15 mouse cellular contexts compared by ENCODE assay signal in the genomic region with DNA sequence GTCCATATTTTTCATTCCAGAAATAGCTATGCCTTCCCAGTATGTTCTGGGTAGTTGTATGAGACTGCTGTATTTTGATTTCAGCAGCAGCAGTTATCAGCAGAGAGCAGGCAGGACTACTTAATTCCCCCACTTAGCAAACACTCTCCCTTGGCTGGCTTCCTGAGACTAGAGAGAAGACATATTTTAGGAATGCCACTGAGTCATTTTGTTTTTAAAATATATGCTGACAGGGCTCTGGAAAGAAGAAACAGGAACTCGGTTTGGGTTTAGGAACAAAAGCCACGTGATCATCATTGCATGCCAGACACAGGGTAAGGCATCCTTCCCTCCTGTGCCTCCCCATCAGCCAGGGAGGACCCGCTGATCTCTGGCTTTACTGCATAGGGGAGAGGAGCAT. TPM values are rescaled to one million over a fixed set of nuclear protein-coding genes. Genes with fewer than 3 reads are reported as not detected.
DNase-seq lines count a peak whose midpoint lies in the region; ATAC-seq and TF ChIP-seq lines count a peak whose summit lies in the region.
"Had no signal": no experiment of that assay in that cellular context is flagged by ENCODE, and none has a peak within 500 bp of the region (broad histone marks: within the 10 kb centered on the region; RNA-seq: fewer than 3 reads in every experiment).

No protein-coding gene starts in this region.

- TF ChIP-seq POLR2A in lung, adult 2 months (IDR thresholded peaks at IDR 0.05; ENCODE audit: borderline replicate concordance, extremely low read depth, low read depth, low read length) = no peak

- peak; percentile 56 for DNase-seq in lung, embryonic 14.5 days
- DNase-seq in lung, adult 2 months = no peak
- peak; percentile 35 to 60 for DNase-seq in heart, adult 18-20 months
- DNase-seq in left cerebral cortex, adult 2 months (ENCODE audit: extremely low spot score in 1 of 2, low spot score in 2 of 2) = peak in 1 of 2 experiments; percentile 9
- no peak for DNase-seq in ovary, adult 18-20 months (ENCODE audit: low spot score)
- no peak for DNase-seq in adrenal gland, adult 2 months
- no peak for DNase-seq in kidney, adult 8-10 months
- DNase-seq: adrenal gland, postnatal 25 days; forebrain, postnatal 0 days; thymus, postnatal 25 days had no signal

- no peak for TF ChIP-seq CTCF in lung, embryonic 14.5 days (IDR thresholded peaks at IDR 0.05; ENCODE audit: low read depth)
- TF ChIP-seq CTCF in lung, adult 2 months (IDR thresholded peaks at IDR 0.05; ENCODE audit: insufficient read depth, low read length) = no peak
- TF ChIP-seq CTCF in left cerebral cortex, adult 2 months (IDR thresholded peaks at IDR 0.05) = no peak

- intact Hi-C loops in left cerebral cortex, adult 2 months (cut with DNase I) = no loop called here

- no peak overlapping the region for H3K27ac ChIP-seq in lung, embryonic 14.5 days (ENCODE audit: low read depth)
- peak overlapping the region; percentile 21; the same call in 1 of the 2 replicates for H3K27ac ChIP-seq in left cerebral cortex, adult 2 months
- peak overlapping the region; percentile 8; the same call in 1 of the 2 replicates for H3K27ac ChIP-seq in stomach, embryonic 16.5 days (ENCODE audit: low read length)
- H3K27ac ChIP-seq: limb, embryonic 10.5 days; midbrain, embryonic 12.5 days had no signal

- H3K4me1 ChIP-seq in lung, embryonic 14.5 days (ENCODE audit: insufficient read depth) = no peaks in the 10 kb centered on the region
- 0 out of 2 replicates have a peak, but pooled peaks cover 2% of the 10 kb centered on the region for H3K4me1 ChIP-seq in lung, adult 2 months (ENCODE audit: control insufficient read depth, insufficient read depth, low read length)
- peaks cover 6% of the 10 kb centered on the region; the same call in 1 of the 2 replicates for H3K4me1 ChIP-seq in stomach, embryonic 16.5 days (ENCODE audit: control insufficient read depth, insufficient read depth, low read length)
- H3K4me1 ChIP-seq: limb, embryonic 10.5 days; midbrain, embryonic 12.5 days had no signal

- no peaks in the 10 kb centered on the region for H3K36me3 ChIP-seq in lung, embryonic 14.5 days (ENCODE audit: insufficient read depth)
- H3K36me3 ChIP-seq in stomach, embryonic 16.5 days (ENCODE audit: control insufficient read depth, insufficient read depth, low read length) = no peaks in the 10 kb centered on the region
- H3K36me3 ChIP-seq: limb, embryonic 10.5 days; midbrain, embryonic 12.5 days had no signal

- 27% methylated on average over 3 of the region's 3 CpGs for WGBS in lung, embryonic 14.5 days
- 13% methylated on average over 3 of the region's 3 CpGs for WGBS in lung, adult 2 months
- WGBS in stomach, embryonic 16.5 days = 36% methylated on average over 3 of the region's 3 CpGs

- no peaks in the 10 kb centered on the region for H3K9me3 ChIP-seq in lung, embryonic 14.5 days (ENCODE audit: low read depth, low read length)
- H3K9me3 ChIP-seq in stomach, embryonic 16.5 days (replicated peaks; ENCODE audit: control insufficient read depth, low read length) = no peaks in the 10 kb centered on the region
- H3K9me3 ChIP-seq: limb, embryonic 10.5 days; midbrain, embryonic 12.5 days had no signal

- H3K4me3 ChIP-seq in lung, embryonic 14.5 days (ENCODE audit: low read depth, low read length) = no peak overlapping the region
- H3K4me3 ChIP-seq in lung, adult 2 months (replicated peaks; ENCODE audit: extremely low read depth, low read depth, low read length) = no peak overlapping the region
- H3K4me3 ChIP-seq in left cerebral cortex, adult 2 months = no peak overlapping the region
- H3K4me3 ChIP-seq in stomach, embryonic 16.5 days (replicated peaks; ENCODE audit: low read length) = no peak overlapping the region
- H3K4me3 ChIP-seq: limb, embryonic 10.5 days; midbrain, embryonic 12.5 days had no signal

- H3K27me3 ChIP-seq in lung, embryonic 14.5 days (ENCODE audit: insufficient read depth, low read length) = no peaks in the 10 kb centered on the region
- H3K27me3 ChIP-seq in stomach, embryonic 16.5 days (ENCODE audit: control insufficient read depth, insufficient read depth, low read length) = no peaks in the 10 kb centered on the region
- H3K27me3 ChIP-seq: midbrain, embryonic 12.5 days had no signal

- no peak overlapping the region for H3K9ac ChIP-seq in lung, embryonic 14.5 days
- no peak overlapping the region for H3K9ac ChIP-seq in stomach, embryonic 16.5 days (ENCODE audit: low read length)
- H3K9ac ChIP-seq: forebrain, postnatal 0 days; midbrain, embryonic 12.5 days had no signal

- peak; percentile 54; the same call in 1 of the 2 replicates for ATAC-seq in lung, embryonic 14.5 days (ENCODE audit: insufficient read depth)
- ATAC-seq in stomach, embryonic 16.5 days (ENCODE audit: insufficient read depth, low FRiP score) = peak; percentile 56; the same call in 1 of the 2 replicates
- ATAC-seq: forebrain, postnatal 0 days had no signal

- H3K4me2 ChIP-seq in lung, embryonic 14.5 days = no peak overlapping the region
- H3K4me2 ChIP-seq in stomach, embryonic 16.5 days (ENCODE audit: low read depth, low read length) = no peak overlapping the region
- H3K4me2 ChIP-seq: midbrain, embryonic 12.5 days had no signal

RNA-seq across cellular contexts. Expression of a gene that starts 13.2 kb away (rescaled TPM):
- polyA plus RNA-seq in lung, embryonic 14.5 days (2014; fragmentation: Nextera tagmentation; extraction: Ambion mirVana) = not detected in 2 replicates
- polyA plus RNA-seq in lung, adult 2 months (2012; rRNA removed) = not detected in 2 replicates
- total RNA-seq in heart, adult 18-20 months (2021) = not detected
- total RNA-seq in left cerebral cortex, adult 2 months (2021) = not detected
- polyA plus RNA-seq in stomach, embryonic 16.5 days (2015; fragmentation: Nextera tagmentation; extraction: Ambion mirVana) = not detected in 2 replicates
- total RNA-seq in adrenal gland, adult 2 months (2021) = not detected
- not detected in 2 replicates for polyA plus RNA-seq in adrenal gland, adult 2 months (2012; rRNA removed)
- total RNA-seq: adrenal gland, postnatal 25 days; forebrain, postnatal 0 days had no signal
- polyA plus RNA-seq: cortical plate, adult 2 months; forebrain, postnatal 0 days; kidney, embryonic 14.5 days; limb, embryonic 10.5 days; midbrain, embryonic 12.5 days had no signal

Comparison
In these comparisons a context has a peak if more than half of its experiments do, and no peak if none do; other contexts are left out.
1. DNase-seq: peak in lung, embryonic 14.5 days (single experiment) and heart, adult 18-20 months (2 of 2); none in lung, adult 2 months (single experiment), ovary, adult 18-20 months (single experiment), adrenal gland, adult 2 months (single experiment) and kidney, adult 8-10 months (0 of 2).